Mouse (Mus musculus): ENCODE results near the gene Cirbp. TPM values are rescaled to one million over a fixed set of nuclear protein-coding genes. Genes with fewer than 3 reads are reported as not detected.

Gene Cirbp
- polyA plus RNA-seq, 1 experiment, result 276 TPM

DNA sequence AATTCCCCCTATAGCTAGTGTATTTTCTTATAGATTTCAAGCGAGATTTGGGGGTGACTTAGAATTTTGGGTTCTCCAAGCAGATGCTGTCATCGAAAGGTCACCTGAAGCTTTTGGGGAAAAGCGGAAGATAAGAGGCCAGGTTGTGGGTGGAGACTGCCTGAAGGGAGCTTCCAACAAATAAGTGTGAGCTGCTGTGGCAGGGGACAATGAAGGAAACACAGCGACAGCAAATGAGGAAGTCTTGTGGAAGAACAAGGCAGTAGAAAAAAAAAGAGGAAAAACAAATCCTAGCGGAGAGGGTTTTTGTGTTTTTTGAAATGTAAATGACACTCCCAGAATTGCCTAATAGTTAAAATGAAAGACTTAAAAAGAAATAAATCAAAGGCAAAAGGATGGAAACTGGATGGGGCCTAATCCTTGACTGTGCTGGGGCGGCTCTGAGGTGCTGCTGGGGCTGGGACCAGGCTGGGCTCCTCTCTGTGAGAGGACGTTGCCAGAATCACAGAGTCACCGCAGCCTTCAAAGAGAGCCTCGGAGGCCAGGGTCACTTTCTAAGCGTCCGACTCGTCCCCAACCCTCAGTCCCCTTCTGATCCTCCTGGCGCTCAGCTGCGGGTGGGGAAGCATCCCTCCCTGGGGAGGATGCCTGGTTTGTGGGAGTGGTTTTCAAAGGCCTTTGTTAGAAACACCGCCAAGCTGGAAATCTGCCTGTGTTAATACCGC is 49.4 kb downstream of the Cirbp start:
- DNase-seq (ENCODE audit: low spot score), result no peak

DNA sequence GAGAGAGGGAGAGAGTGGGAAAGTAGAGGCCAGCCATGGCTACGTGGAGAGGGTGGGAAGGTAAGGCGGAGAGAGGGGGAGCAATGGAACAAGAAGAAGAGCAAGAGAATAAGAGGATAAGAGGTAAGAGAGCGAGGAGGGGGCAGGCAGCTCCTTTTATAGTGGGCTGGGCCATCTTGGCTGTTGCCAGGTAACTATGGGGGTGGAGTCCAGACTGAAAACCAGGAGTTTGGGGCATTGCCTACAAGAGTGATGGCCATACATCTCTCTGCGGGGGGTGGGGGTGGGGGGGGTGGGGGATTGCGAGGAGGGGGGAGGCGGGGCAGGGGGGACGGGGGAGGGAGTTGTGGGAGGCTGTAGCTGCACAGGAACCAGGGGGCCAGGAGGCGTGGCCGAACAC is 54.9 kb downstream of the Cirbp start:
- no peak for DNase-seq (ENCODE audit: low spot score)

Other genes starting within 250 kb of the Cirbp start
- gene Kiss1r, start 249.0 kb upstream of the Cirbp start, polyA plus RNA-seq (2012; rRNA removed), result 5.5 and 5.7 TPM in 2 replicates
- gene R3hdm4, start 244.8 kb upstream of the Cirbp start, polyA plus RNA-seq (2012; rRNA removed), result 140 and 147 TPM in 2 replicates
- gene Arid3a, start 238.9 kb upstream of the Cirbp start, polyA plus RNA-seq (2012; rRNA removed), result 3.8 and 4.1 TPM in 2 replicates
- gene Wdr18, start 205.8 kb upstream of the Cirbp start, polyA plus RNA-seq (2012; rRNA removed), result 23.5 and 25.0 TPM in 2 replicates
- gene Grin3b, start 195.3 kb upstream of the Cirbp start, polyA plus RNA-seq (2012; rRNA removed), result 0.04 TPM in 1 of 2 replicates, not detected in the other
- 135 and 159 TPM in 2 replicates for gene Tmem259, start 181.7 kb upstream of the Cirbp start, polyA plus RNA-seq (2012; rRNA removed)
- 173 and 185 TPM in 2 replicates for gene Cnn2, start 177.4 kb upstream of the Cirbp start, polyA plus RNA-seq (2012; rRNA removed)
- 7.5 and 9.2 TPM in 2 replicates for gene Abca7, start 169.5 kb upstream of the Cirbp start, polyA plus RNA-seq (2012; rRNA removed)
- 18.9 and 23.0 TPM in 2 replicates for gene Arhgap45, start 149.3 kb upstream of the Cirbp start, polyA plus RNA-seq (2012; rRNA removed)
- gene Polr2e, start 126.2 kb upstream of the Cirbp start, polyA plus RNA-seq (2012; rRNA removed), result 141 and 178 TPM in 2 replicates
- gene Gpx4, start 118.8 kb upstream of the Cirbp start, polyA plus RNA-seq (2012; rRNA removed), result 524 and 620 TPM in 2 replicates
- gene Sbno2, start 60.4 kb upstream of the Cirbp start, polyA plus RNA-seq (2012; rRNA removed), result 34.0 and 35.4 TPM in 2 replicates
- 77.3 and 89.9 TPM in 2 replicates for gene Stk11, start 50.2 kb upstream of the Cirbp start, polyA plus RNA-seq (2012; rRNA removed)
- gene Atp5d, start 27.4 kb upstream of the Cirbp start, polyA plus RNA-seq (2012; rRNA removed), result 367 and 372 TPM in 2 replicates
- 9.2 and 12.2 TPM in 2 replicates for gene Cbarp, start 25.1 kb upstream of the Cirbp start, polyA plus RNA-seq (2012; rRNA removed)
- gene Midn, start 17.7 kb upstream of the Cirbp start, polyA plus RNA-seq (2012; rRNA removed), result 21.2 and 30.5 TPM in 2 replicates
- 18.4 and 21.5 TPM in 2 replicates for gene 1600002K03Rik, start 7.0 kb downstream of the Cirbp start, polyA plus RNA-seq (2012; rRNA removed)
- 3.0 and 3.3 TPM in 2 replicates for gene Efna2, start 13.5 kb downstream of the Cirbp start, polyA plus RNA-seq (2012; rRNA removed)
- gene Mum1, start 60.4 kb downstream of the Cirbp start, polyA plus RNA-seq (2012; rRNA removed), result 36.1 and 37.8 TPM in 2 replicates
- gene Ndufs7, start 83.1 kb downstream of the Cirbp start, polyA plus RNA-seq (2012; rRNA removed), result 294 and 337 TPM in 2 replicates
- gene Gamt, start 95.0 kb downstream of the Cirbp start, polyA plus RNA-seq (2012; rRNA removed), result 17.4 and 19.0 TPM in 2 replicates
- 68.2 and 82.3 TPM in 2 replicates for gene Dazap1, start 95.5 kb downstream of the Cirbp start, polyA plus RNA-seq (2012; rRNA removed)
- gene Rps15, start 126.5 kb downstream of the Cirbp start, polyA plus RNA-seq (2012; rRNA removed), result 3,215 and 3,453 TPM in 2 replicates
- 0.76 and 1.4 TPM in 2 replicates for gene Apc2, start 130.0 kb downstream of the Cirbp start, polyA plus RNA-seq (2012; rRNA removed)
- 41.8 and 45.6 TPM in 2 replicates for gene 2310011J03Rik, start 154.6 kb downstream of the Cirbp start, polyA plus RNA-seq (2012; rRNA removed)
- 9.5 and 9.9 TPM in 2 replicates for gene Pcsk4, start 163.5 kb downstream of the Cirbp start, polyA plus RNA-seq (2012; rRNA removed)
- gene Reep6, start 164.0 kb downstream of the Cirbp start, polyA plus RNA-seq (2012; rRNA removed), result 7.7 and 18.0 TPM in 2 replicates
- 57.9 and 65.7 TPM in 2 replicates for gene Adamtsl5, start 182.4 kb downstream of the Cirbp start, polyA plus RNA-seq (2012; rRNA removed)
- gene Plk5, start 190.5 kb downstream of the Cirbp start, polyA plus RNA-seq (2012; rRNA removed), result 4.5 and 6.4 TPM in 2 replicates
- 11.2 and 11.5 TPM in 2 replicates for gene Mex3d, start 221.7 kb downstream of the Cirbp start, polyA plus RNA-seq (2012; rRNA removed)
- 112 and 119 TPM in 2 replicates for gene Mbd3, start 233.6 kb downstream of the Cirbp start, polyA plus RNA-seq (2012; rRNA removed)
- 883 and 983 TPM in 2 replicates for gene Uqcr11, start 240.8 kb downstream of the Cirbp start, polyA plus RNA-seq (2012; rRNA removed)